Mouse (Mus musculus) v-Abl transformed pro-B cells (cell line): Measurements from ENCODE around the gene Ssxb9.
"Not testable (repeated sequence)": the region's sequence is repeated elsewhere in the genome, so short reads cannot be mapped to it uniquely, and the experiment has no call there.

ENCODE experiments used
- in situ Hi-C, 2 experiments: fragments of 400-800 bp; cut with MboI; formaldehyde crosslinking; loops; one replicate each; pipeline ENCODE4 v1.15.1; 2025; ENCODE audit not compliant: unreplicated experiment in 2 of 2

The Ssxb9 gene

GRCm38 (mm10) chrX:8366678-8367077, at the start of gene Ssxb9:
Gene Ssxb9 (plus strand): TSS chrX:8366978.
- in situ Hi-C loops = not testable (repeated sequence)

- in situ Hi-C loops = no loop called here
These were observed 39.7 kb upstream of the Ssxb9 start, which contains the start of gene Ssxb10 for GRCm38 (mm10) chrX:8327124-8327523. Gene Ssxb10 (plus strand): TSS chrX:8327424.

DNA sequence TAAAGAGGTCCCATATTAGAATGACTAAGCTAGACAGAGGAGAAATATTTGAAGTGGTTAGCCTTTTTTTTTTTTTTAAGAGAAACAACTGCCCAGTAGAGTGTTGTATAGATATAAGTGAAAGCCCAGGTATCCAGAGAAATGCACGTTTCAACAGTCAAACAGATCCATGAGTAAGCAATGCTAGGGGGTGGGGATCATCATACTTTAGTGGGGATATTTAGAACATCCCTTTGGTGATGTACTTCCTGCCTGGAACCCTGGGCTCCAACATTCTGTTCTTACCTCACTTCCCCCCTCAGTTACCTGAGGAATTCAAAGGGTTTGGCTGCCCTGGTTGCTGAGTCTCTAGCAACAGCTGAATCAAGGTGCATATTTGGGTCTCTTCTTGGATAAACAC, 46.2 kb downstream of the Ssxb9 start, which contains the start of gene Ssxb1:
Gene Ssxb1 (plus strand): TSS at position 301 of the 400 bp plus-strand sequence.
- in situ Hi-C loops = not testable (repeated sequence)
